Mouse (Mus musculus): ENCODE results near the gene Cux1.

Cux1 gene

DNA sequence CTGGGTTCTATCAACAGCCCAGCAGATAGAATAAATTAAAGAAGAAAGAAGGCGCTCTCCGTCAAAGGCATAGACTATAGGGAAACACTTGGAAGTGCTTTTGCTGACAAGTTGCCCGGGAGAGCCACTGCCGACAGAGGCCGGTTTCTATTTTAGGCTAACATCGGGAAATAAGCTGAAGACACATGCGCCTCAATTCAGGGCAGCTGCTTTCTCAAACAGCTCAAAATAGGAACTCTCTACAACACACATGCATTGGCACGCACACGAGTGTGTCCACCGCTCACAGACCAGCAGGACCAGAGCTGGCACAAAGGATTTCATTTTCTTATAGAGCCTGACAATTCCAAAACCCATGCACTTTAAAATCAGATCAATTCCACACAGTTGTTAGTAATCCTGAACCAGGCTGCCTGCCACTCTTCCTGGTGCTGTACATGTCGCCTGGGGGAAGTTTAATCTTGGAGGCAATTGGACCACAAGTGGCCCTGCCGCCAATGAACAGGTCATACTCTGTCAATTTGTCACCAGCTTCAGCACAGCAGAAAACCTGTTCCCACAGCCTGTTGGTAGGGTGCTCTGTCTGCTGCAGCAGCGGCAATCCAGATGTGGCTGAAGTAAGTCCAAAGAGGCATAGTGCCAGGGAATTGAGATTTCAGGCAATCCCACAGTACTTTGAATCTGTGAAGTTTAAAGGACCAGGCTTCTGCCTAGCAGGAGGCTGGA, 139.4 kb downstream of the Cux1 start:
- DNase-seq (ENCODE audit: low read depth, low spot score): no peak

DNA sequence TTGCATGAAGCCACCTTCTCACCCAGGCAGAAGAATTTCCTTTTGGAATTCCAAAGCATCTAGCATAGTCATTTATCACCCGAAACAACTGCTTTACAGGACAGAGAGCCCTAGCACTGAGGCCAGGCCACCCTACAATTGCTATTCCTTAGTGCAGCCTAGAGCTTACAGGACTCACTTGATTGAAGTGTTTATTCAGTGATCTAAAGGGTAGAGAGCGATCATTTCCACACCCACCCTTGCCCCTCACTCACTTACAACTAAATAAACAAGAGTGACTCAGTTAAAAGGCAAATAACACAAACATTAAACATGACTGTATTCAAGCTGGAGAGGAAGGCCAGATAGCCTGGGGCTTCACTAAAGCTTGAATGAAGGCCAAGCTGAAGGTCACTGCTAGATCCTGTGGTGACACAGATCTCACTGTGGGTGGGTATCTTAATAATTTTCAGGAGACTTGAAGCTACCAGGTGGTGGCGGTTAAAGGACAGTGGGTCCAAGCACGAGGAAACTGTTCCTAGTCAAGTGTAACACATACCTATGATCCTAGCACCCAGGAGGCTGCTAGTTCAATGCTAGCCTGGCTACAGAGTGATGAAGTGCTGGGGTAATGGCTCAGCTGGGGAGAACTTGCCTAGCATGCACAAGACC, 140.0 kb downstream of the Cux1 start:
- DNase-seq (ENCODE audit: low read depth, low spot score): no peak

DNA sequence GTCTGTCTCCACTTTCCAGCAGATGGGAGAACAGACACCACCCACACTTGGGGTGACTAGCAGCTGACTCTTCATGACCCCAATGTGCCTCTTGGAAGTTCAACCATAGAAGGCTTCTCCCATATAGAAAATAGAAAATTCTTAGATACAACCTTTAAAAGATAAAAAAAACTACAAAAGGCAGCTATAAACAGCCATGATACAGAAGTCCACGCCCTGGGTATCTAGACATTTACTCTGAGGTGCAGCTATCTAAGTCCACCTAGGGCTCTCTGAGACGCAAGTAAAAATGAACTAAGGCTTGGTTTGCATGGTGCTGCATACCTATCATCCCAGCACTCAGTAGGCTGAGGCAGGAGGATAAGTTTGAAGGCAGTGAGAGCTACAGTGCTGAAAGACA, 144.3 kb downstream of the Cux1 start:
- no peak for DNase-seq (ENCODE audit: low read depth, low spot score)

DNA sequence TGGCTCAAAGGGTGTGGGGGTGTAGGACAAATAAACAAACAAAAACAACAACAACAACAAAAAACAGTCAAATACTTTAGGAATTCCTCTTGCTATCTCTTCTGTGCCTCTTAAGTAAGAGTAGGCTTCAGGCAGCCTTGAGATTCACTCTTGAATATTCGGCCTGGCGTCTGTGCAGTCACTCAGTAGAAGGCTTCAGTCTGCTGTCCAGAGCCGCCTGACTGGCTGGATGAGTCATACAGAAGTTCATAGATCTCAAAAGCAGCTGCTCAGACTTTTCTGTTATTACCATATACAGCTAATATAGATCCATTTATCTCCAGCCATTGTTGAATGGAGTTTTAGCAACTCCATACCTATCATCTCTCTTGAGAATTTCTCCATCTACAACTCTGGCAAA, 145.4 kb downstream of the Cux1 start:
- no peak for DNase-seq (ENCODE audit: low read depth, low spot score)

DNA sequence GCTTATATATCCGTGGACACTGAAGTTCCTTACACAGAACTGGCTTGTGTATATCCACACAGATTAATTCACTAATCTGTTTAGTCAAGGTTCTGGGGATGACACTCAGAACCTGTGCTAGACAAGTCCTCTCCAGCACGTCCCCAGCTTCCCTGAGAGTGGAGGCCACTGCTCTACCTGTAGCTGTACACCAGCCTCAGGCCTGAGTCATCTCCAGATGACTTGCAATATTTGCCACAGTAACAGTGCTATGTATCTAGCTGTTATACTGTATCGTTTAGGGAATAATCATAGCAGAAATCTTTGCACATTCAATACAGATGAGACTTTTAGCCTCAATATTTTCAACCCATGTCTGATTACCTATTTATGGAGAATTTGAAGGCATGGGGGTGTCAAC, 146.0 kb downstream of the Cux1 start:
- DNase-seq (ENCODE audit: low read depth, low spot score): no peak

DNA sequence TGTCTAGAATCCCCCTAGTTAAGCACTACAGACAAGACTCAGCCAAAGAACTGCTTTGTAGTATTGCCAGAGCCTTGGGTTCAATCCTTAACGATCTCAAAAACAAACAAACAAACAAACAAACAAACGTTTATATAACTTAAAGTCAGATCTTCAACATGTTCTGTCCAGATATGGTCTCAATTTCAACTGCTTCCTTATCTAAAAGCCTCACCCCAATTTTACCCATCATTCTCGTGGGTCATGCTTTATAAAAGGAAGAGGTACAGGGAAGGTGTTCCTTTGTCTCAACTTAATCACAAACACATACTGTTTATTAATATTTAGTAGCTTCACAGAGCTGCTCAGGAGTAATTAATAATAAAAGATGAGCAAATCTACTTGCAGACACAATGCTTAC, 146.9 kb downstream of the Cux1 start:
- no peak for DNase-seq (ENCODE audit: low read depth, low spot score)

DNA sequence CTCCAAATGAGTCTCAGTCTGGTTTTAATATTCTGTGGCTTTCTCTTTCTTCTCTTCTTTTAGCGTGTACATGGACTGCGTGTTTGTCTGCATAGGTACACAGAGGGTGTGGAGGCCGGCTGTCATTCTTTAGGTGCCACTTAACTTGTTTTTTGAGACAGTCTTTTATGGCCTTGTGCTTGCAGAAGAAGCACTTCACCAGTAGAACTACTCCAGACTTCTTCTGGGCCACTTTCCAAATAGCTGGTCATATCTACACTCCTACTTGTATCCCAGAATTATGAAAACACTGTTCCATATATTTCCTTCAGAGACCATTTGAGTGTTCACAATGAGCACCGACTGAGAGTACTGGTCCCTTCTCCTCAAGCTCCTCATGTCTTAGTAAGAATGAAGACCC, 149.4 kb downstream of the Cux1 start:
- DNase-seq (ENCODE audit: low read depth, low spot score): no peak

DNA sequence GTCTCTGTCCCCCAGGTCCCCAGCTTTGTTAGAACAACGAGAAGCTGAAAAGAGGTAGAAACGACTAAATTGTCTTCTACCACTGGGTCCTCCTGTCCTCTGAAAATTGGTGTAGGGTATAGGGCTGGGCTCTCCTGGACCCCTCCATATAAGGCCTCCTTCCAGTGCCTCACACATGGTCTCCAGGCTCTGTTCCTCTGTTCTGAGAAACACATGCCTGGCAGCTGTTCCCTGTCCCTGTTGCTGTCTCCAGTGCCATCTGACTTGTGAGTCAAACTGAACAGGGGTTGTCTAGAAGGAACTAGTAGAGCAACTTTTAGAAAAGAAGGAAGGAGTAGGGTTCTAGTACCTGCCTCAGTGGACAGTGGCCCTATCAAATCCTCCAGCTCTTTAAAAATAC, 152.8 kb downstream of the Cux1 start:
- no peak for DNase-seq (ENCODE audit: low read depth, low spot score)

DNA sequence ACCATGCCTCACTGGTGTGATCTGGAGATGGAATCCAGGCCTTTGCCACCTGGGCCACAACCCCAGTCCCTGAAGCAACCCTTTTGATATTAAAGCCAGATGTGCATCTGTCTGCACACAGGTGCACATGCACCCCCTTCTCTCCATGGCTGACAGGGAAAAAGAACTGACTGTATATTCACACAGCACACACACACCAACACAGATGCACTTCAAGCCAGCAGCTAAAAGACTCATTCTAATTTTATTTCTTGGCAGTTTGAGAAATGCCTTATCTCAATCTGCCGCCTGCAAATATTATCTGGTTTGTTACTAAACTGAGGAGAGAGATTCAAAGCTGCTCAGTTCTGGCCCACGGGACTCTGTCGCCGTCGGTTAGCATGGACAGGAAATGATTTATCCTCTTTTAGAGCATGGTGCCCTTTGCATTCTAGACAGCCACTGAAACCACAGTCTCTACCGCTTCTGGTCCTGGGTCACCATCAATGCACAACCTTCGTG, 156.6 kb downstream of the Cux1 start:
- DNase-seq (ENCODE audit: low read depth, low spot score): no peak

DNA sequence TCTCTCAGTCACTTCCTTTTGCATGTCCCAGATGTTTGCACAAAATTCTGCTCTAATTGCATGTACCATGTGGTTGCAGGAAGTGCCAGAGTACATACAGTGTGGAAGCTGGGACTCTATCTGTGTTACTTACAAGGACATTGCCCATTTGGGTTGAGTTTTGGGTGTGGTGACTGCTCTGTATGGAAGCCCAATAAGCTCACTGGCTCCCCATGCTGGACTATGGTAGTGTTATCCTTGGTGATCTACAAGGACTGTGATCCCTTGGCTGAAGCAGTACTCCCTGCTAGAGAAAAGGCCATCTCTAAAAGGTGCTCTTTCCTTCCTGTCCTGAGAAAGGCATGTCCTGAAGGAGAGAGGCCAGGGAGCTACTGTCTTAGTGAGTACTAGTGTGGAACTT, 160.9 kb downstream of the Cux1 start:
- DNase-seq (ENCODE audit: low read depth, low spot score): no peak

DNA sequence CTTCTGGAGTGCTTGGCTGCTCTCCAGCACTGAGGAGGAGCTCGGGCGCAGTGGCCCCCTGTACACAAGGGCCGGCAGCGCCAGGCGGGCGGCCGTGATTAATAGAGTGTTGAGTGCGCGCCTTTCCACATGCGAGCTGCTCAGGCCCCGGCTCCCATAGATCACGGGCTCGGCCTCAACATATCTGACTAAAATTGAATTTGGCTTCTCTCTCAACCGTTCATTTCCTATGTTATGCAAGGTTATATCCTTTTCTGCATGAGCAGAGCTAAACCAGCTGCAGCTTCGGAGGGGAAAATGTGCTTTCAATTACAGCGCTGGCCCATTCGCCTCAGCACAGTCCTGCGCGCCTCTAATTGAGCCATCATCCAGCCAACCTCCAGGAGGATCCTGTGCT, 163.7 kb downstream of the Cux1 start:
- no peak for DNase-seq (ENCODE audit: low read depth, low spot score)

DNA sequence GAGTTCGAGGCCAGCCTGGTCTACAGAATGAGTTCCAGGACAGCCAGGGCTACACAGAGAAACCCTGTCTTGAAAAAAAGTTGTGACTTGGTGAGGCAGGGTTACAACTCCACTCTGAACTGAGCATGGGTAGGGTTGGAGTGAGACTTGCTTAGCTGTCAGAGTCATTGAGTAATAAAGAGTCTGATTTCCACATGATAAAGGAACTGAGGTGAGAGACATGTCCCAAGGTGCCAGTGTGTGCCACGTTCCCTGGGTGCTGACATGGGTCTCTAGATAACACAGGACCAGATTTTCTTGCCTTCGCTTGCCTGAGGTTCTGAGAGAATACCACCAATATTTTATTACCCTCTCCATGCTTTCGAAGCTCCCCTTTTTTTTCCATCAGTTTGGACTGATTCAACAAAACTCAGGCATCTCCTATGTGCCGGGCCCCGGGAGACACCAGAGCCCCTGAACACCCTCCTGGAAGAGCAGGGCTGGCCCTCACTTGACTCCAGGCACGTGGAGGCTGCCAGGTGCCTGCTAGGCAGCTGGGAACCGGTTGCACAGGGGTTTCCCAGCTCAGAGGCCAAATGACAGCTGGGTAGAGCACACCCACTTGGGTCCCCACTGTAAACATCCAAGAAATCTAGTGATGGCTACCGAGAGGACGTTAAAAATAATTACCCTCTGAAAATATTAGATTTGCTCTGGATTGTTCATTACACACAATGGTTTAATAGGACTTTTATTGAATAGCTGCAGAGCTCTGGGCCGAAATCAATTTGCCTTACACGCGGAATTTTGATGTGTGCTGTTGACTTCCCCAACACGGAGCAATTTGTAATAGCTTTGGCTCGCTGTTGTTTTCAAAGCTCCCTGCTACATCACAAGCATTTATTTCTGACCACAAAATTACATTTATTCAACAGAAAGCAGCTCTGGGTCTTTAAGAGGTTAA, 164.4 kb downstream of the Cux1 start:
- no peak for DNase-seq (ENCODE audit: low read depth, low spot score)

DNA sequence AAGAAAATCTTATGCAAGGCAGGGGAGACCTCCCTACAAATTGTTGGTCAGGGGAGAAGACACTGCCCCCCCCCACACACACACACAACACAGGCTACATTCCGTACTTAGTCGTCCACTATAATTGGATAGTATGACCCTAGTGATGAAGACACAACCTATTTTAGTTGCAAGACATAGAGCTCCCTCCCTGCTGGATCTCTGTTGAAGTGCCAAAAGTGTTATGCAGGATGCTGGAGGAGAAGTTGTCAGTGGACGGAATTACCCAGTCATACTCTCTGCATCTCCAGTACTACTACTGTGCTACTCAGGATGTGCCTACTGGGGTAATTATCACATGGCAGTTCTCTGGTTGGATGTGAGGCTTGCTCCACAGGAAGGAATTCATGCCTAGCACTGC, 168.6 kb downstream of the Cux1 start:
- DNase-seq (ENCODE audit: low read depth, low spot score): no peak

DNA sequence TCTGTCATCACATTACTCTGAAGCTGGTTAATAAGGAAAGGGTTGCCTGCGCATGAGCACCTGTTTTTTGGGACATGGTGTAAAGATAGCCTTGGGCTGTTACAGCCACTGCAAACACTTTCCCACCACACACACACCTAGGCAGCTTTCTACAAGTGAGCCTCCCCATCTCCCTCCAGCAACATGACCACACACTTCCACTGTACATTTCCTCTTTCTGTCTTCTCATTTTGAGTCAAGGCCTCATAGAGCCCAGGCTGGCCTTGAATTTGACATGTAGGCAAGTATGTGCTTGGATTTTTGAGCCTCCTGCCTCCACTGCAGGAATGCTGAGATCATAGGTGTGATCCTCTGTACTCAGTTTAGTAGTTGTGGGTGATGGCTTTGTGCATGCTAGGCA, 170.6 kb downstream of the Cux1 start:
- DNase-seq (ENCODE audit: low read depth, low spot score): no peak

DNA sequence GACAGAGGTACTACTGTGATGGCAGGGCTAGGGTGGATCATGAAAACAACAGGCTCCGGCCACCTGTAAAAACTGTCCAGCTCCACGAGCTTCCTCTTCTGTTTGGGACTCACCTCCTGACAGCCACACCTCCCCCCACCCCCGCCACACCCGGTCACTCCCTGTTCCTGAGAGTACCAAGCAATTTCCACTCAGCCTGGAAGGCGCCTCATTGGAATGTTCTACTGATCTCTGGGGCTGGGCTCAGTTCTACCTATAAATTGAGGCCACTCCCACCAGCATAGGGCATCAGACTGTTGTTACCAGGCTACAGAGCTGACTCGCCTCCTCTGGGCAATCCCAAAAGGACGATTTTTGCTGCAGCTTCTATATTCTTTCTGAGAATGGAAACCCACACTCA, 171.0 kb downstream of the Cux1 start:
- no peak for DNase-seq (ENCODE audit: low read depth, low spot score)

DNA sequence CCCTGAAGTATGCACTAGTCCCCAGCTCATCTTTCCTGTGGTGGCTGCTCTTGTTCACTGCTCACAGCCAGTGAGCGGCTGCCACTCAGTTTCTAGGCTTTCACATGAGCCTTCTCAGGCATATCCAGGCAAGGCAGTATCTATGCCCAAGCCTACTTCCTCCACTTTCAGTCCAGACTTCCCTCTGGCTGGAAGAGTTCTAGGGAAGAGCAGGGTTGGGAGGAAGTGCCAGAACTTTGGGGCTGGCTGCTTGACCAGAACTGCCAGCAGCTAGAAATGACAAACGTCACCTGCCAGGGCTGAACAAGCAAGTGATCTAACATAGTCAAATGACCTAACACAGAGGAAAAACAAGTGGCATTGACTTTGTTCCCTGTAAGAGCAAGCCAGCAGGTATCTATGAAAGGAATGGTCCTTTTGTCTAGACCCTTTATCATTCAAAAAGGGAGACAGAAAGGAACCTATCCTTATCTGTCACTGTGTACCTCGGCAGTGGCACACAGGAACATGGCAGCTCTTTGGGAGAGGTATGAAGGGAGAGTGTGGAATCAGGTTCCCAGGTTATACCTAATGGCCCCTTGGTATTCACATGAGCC, 171.6 kb downstream of the Cux1 start:
- no peak for DNase-seq (ENCODE audit: low read depth, low spot score)

DNA sequence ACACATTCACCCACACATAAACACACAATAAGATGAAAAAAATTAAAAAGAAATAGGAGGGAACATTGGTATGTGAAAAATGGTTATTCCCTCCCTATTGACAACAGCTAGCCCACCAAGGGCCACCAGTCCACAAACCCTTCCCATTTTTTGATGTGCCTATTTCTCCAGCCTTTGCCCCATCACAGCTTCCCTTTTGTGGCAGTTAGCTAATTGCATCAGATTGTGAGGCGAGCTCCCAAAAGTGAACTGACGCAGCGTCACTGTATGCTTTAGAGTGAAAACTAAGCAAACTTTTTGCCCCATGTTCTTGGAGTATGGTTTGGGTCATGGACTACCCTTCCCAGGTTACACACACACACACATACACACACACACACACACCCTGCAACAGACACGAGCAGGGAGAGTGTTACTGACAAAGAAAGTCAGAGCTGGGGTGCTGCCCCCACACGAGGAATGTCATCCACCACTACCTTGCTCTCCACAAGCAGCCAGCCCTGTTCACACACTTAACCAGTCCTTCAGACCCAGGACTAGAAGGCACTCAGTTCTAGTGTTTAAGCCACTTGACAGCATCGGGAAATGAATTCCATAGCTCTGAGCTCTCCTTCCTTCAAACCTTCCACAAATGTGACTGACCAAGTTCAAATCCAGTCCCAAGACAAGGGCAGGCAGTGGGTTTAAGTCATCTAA, 172.6 kb downstream of the Cux1 start:
- no peak for DNase-seq (ENCODE audit: low read depth, low spot score)

DNA sequence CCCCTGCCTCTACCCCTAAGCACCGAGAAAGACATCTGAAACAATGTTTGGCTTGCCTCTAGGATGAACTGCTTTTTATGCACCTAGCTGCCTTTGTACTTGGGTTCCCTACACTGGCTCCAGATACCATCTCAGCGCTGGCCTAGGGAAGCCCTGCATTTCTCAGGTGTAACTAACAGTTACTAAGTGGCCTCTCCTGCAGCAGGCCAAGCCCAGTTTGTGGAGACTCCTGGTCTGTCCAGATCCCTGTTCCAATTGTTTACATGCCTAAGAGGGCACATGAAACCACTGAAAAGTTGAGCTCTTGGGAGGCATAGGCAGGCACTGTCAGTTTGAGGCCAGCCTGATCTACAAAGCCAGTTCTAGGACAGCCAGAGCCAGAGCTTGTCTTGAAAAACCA, 173.7 kb downstream of the Cux1 start:
- no peak for DNase-seq (ENCODE audit: low read depth, low spot score)

DNA sequence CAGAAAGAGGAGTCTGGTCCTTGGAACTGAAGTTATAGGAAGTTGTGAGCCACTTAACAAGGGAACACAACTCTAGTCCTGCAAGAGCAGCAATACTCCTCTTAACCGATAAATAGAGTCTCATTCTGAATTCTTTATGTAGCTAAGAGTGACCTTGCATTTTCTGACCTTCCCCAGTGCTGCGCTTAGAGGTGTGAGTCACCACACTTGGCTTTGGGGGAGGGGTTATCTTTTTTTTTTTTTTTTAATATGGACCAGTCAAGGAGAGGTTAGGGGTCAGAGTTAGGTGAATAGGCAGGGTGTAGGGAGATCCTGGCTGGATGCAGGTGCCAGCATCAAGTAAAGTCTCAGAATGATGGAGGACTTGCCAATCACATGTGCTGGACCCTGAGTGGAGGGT, 180.5 kb downstream of the Cux1 start:
- DNase-seq (ENCODE audit: low read depth, low spot score): no peak

DNA sequence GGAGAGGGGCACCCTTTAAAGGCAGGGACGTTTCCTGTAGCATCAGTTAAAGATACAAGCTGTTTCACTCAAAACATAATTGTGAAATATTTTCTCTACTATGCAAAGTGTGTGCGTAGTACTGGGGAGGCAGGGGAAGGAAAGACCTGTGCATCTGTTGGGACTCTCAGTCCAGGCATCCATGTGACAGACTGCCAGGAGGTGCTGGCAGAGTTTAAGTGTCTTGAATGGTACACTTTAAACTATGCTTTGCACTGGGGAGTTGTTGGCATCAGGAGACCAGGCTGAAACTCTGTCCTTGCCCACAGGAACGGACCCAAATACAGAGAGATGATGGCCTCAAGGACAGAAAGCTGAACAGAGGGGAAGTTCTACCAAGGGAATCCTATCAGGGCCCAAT, 182.1 kb downstream of the Cux1 start:
- DNase-seq (ENCODE audit: low read depth, low spot score): no peak

DNA sequence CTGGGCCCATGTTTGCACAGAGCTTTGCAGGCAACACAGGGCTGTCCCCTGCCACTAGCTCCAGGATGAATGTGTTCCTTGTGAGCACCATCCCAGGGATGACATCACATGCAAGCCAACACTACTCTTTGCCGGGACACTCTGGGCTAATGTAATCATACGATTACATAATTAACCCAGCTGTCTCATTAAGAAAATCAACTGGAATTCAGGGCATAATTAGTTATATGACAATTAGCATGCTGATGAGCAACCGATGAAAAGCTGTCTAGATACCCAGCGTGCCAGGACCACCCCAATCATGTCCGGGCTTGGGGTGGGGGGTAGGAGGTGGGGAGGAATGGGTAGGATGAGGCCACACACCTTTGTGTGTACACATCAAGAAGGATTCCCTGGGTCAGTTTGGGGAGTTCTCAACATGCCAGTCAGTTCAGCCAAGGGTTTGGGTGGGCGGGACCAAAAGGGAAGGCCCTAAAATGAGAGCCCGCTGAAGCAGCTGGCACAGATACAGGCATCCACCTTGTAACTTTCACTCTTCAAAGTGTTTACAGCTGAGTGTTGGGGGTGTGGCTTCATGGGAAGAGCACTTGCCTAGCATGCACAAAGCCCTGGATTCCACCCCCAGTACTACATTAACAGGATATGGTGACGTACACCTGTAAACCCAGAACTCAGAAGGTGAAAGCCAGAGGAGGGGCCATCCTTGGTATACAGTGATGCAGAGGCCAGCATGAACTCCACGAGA, 184.9 kb downstream of the Cux1 start:
- DNase-seq (ENCODE audit: low read depth, low spot score): no peak
